8 mouse cellular contexts compared by ENCODE assay signal in genomic region chr5:34760850-34761508, GRCm38 (mm10). TPM values are rescaled to one million over a fixed set of nuclear protein-coding genes. Genes with fewer than 3 reads are reported as not detected.
DNase-seq lines count a peak whose midpoint lies in the region; ATAC-seq and TF ChIP-seq lines count a peak whose summit lies in the region.

No protein-coding gene starts in this region.

- WGBS in kidney, embryonic 14.5 days: under 1% methylated on average over 19 of the region's 19 CpGs
- WGBS in liver, embryonic 11.5 days: 1% methylated on average over 19 of the region's 19 CpGs

- peaks cover 36% of the 10 kb centered on the region for H3K79me2 ChIP-seq in C2C12 (ENCODE audit: control insufficient read depth, insufficient read depth)

- no peaks in the 10 kb centered on the region for H3K9me3 ChIP-seq in kidney, embryonic 14.5 days (ENCODE audit: control insufficient read depth, low read length)
- no peaks in the 10 kb centered on the region for H3K9me3 ChIP-seq in liver, embryonic 11.5 days (ENCODE audit: control insufficient read depth, low read length)

- peaks cover 22% of the 10 kb centered on the region for H3K79me3 ChIP-seq in C2C12 (ENCODE audit: low read depth)

- ATAC-seq in kidney, embryonic 14.5 days (ENCODE audit: low FRiP score, low TSS enrichment): peak; percentile 46
- ATAC-seq in granulocyte monocyte progenitor cell, adult 5-6 weeks (replicated peaks; ENCODE audit: poor library complexity, severe bottlenecking): peak; percentile 7; the same call in 1 of the 2 replicates
- peak; percentile 2; the same call in 1 of the 2 replicates for ATAC-seq in liver, embryonic 11.5 days (replicated peaks; ENCODE audit: low FRiP score)

- DNase-seq in kidney, postnatal 4 days: no peak
- peak; percentile 6 for DNase-seq in T-cell, adult 2 months (ENCODE audit: low spot score)
- DNase-seq in liver, embryonic 11.5 days (ENCODE audit: low spot score): no peak
- DNase-seq in natural killer cell, adult 2 months (ENCODE audit: low spot score in 2 of 2): peak; percentile 7 to 10
- DNase-seq in adrenal gland, adult 8-10 months: no peak

- H3K9ac ChIP-seq in kidney, embryonic 14.5 days (ENCODE audit: low read depth, low read length): peak overlapping the region; percentile 95
- peak overlapping the region; percentile 98 for H3K9ac ChIP-seq in liver, embryonic 11.5 days (ENCODE audit: low read depth, low read length)

- peak overlapping the region; percentile 86 for H3K4me2 ChIP-seq in kidney, embryonic 14.5 days (replicated peaks; ENCODE audit: low read depth, low read length)
- H3K4me2 ChIP-seq in liver, embryonic 11.5 days: peak overlapping the region; percentile 93

- peaks cover 4% of the 10 kb centered on the region; the same call in 1 of the 2 replicates for H3K4me1 ChIP-seq in kidney, embryonic 14.5 days (ENCODE audit: control insufficient read depth, insufficient read depth, low read length)
- peaks cover 15% of the 10 kb centered on the region for H3K4me1 ChIP-seq in liver, embryonic 11.5 days (replicated peaks; ENCODE audit: control insufficient read depth, insufficient read depth, low read length)

- H3K4me3 ChIP-seq in kidney, embryonic 14.5 days (ENCODE audit: low read length): peak overlapping the region; percentile 99
- peak overlapping the region; percentile 78 for H3K4me3 ChIP-seq in C2C12 (ENCODE audit: insufficient read depth, poor library complexity, severe bottlenecking)
- H3K4me3 ChIP-seq in liver, embryonic 11.5 days (ENCODE audit: low read depth, low read length): peak overlapping the region; percentile 100

- no peaks in the 10 kb centered on the region for H3K36me3 ChIP-seq in kidney, embryonic 14.5 days (ENCODE audit: control insufficient read depth, insufficient read depth, low read length)
- H3K36me3 ChIP-seq in C2C12 (ENCODE audit: control insufficient read depth, insufficient read depth): no peaks in the 10 kb centered on the region
- no peaks in the 10 kb centered on the region for H3K36me3 ChIP-seq in liver, embryonic 11.5 days (ENCODE audit: control insufficient read depth, insufficient read depth, low read length)

- TF ChIP-seq CTCF in C2C12 (IDR thresholded peaks at IDR 0.05; ENCODE audit: control insufficient read depth, insufficient read depth, insufficient read length): no peak

- peak overlapping the region; percentile 34 for H3ac ChIP-seq in C2C12 (ENCODE audit: control insufficient read depth, insufficient read length, low read depth)

- H3K27me3 ChIP-seq in kidney, embryonic 14.5 days (ENCODE audit: control insufficient read depth, insufficient read depth, low read length): no peaks in the 10 kb centered on the region
- H3K27me3 ChIP-seq in C2C12 (ENCODE audit: control insufficient read depth, insufficient read depth, insufficient read length): no peaks in the 10 kb centered on the region
- no peaks in the 10 kb centered on the region for H3K27me3 ChIP-seq in liver, embryonic 11.5 days (replicated peaks; ENCODE audit: control insufficient read depth, insufficient read depth, low read length)

- peak overlapping the region; percentile 63; the same call in 1 of the 2 replicates for H3K27ac ChIP-seq in kidney, embryonic 14.5 days (ENCODE audit: low read depth, low read length)
- no peak overlapping the region for H3K27ac ChIP-seq in liver, embryonic 11.5 days (ENCODE audit: low read depth, low read length)

TF ChIP-seq in C2C12, 6 proteins besides CTCF, POLR2A, EP300 and RAD21:
- no peak for TF ChIP-seq MYOG (IDR thresholded peaks at IDR 0.05; ENCODE audit: control insufficient read depth, extremely low read depth, insufficient read length)
- TF ChIP-seq FOSL1 (IDR thresholded peaks at IDR 0.05; ENCODE audit: insufficient read depth, low read length, poor library complexity, severe bottlenecking): no peak
- no peak for TF ChIP-seq MYOD1 (IDR thresholded peaks at IDR 0.05; ENCODE audit: control insufficient read depth, insufficient read length, low read depth)
- TF ChIP-seq MAX (IDR thresholded peaks at IDR 0.05): no peak
- TF ChIP-seq USF1 (IDR thresholded peaks at IDR 0.05; ENCODE audit: low read depth): no peak
- no peak for TF ChIP-seq CEBPB (IDR thresholded peaks at IDR 0.05; ENCODE audit: low read depth)

RNA-seq across cellular contexts. Expression of gene Htt, which starts 0.6 kb away (rescaled TPM):
- polyA plus RNA-seq in kidney, embryonic 14.5 days (2014; fragmentation: Nextera tagmentation; extraction: Ambion mirVana): 15.9 and 21.4 TPM in 2 replicates
- polyA plus RNA-seq in C2C12 (2012; fragmentation: generic; extraction: Trizol): 8.0 TPM
- 32.6 and 36.2 TPM in 2 replicates for total RNA-seq in granulocyte monocyte progenitor cell, adult 5-6 weeks (2014; fragmentation: Nextera tagmentation)
- total RNA-seq in granulocyte monocyte progenitor cell, adult 5-6 weeks (2017): 18.3 and 25.1 TPM in 2 replicates
- polyA plus RNA-seq in liver, embryonic 11.5 days (2014; fragmentation: Nextera tagmentation; extraction: Ambion mirVana): 15.1 and 18.9 TPM in 2 replicates
- total RNA-seq in adrenal gland, adult 8-10 months (2022): 10 to 100 TPM; 37.5 to 66.3 (median 47.0) TPM

Comparison
In these comparisons a context has a peak if more than half of its experiments do, and no peak if none do; other contexts are left out.
1. DNase-seq: peak in T-cell, adult 2 months (single experiment) and natural killer cell, adult 2 months (2 of 2); none in kidney, postnatal 4 days (0 of 2), liver, embryonic 11.5 days (single experiment) and adrenal gland, adult 8-10 months (single experiment).
2. Peak in every context shown above with its lines, with median percentiles within 50 percentile points of each other: ATAC-seq and H3K4me3 ChIP-seq.